Mouse (Mus musculus) heart, embryonic 13.5 days (tissue): Measurements from ENCODE around the gene Efhd1. TPM values are rescaled to one million over a fixed set of nuclear protein-coding genes. Genes with fewer than 3 reads are reported as not detected.

Source experiments
- ATAC-seq: fragments of 200-750 bp; cut with Nextera tagmentation; 2 replicates; pipeline ENCODE4 v1.8.0; 2017; ENCODE audit warnings: moderate TSS enrichment; ENCODE audit not compliant: insufficient number of reproducible peaks, low FRiP score, low TSS enrichment; ENCODE audit errors: extremely low read depth
- H3K27ac ChIP-seq: fragments of 300-500 bp; sonication (generic); replicated peaks from 2 replicates; pipeline ENCODE4 v1.5.1; 2015; ENCODE audit warnings: moderate library complexity, mild to moderate bottlenecking, inconsistent platforms
- H3K27me3 ChIP-seq: fragments of 300-500 bp; sonication (generic); replicated peaks from 2 replicates; pipeline ENCODE4 v1.6.1; 2015; ENCODE audit warnings: mild to moderate bottlenecking, inconsistent platforms
- H3K36me3 ChIP-seq: fragments of 300-500 bp; sonication (generic); 2 replicates; pipeline ENCODE4 v1.6.1; 2015; ENCODE audit warnings: mild to moderate bottlenecking, inconsistent platforms
- H3K4me1 ChIP-seq: fragments of 300-500 bp; sonication (generic); 2 replicates; pipeline ENCODE4 v1.6.1; 2015; ENCODE audit warnings: inconsistent platforms
- H3K4me2 ChIP-seq: fragments of 300-500 bp; sonication (generic); 2 replicates; pipeline ENCODE4 v1.6.1; 2015; ENCODE audit warnings: inconsistent platforms, mild to moderate bottlenecking, moderate library complexity
- H3K4me3 ChIP-seq: fragments of 300-500 bp; sonication (generic); 2 replicates; pipeline ENCODE4 v1.5.1; 2015; ENCODE audit warnings: moderate library complexity, mild to moderate bottlenecking, inconsistent platforms
- H3K9ac ChIP-seq: fragments of 300-500 bp; sonication (generic); 2 replicates; pipeline ENCODE4 v1.6.1; 2015; ENCODE audit warnings: inconsistent platforms, mild to moderate bottlenecking, moderate library complexity
- H3K9me3 ChIP-seq: fragments of 300-500 bp; sonication (generic); 2 replicates; pipeline ENCODE4 v1.6.1; 2016; ENCODE audit warnings: inconsistent platforms
- WGBS: fragments of 180-500 bp; shearing (Covaris S2); methylation state at CpG from one replicate; pipeline ENCODE4 v1.1.7; 2015; ENCODE audit warnings: mixed read lengths; 5-methylcytosine and 5-hydroxymethylcytosine counted together
- polyA plus RNA-seq: library from polyadenylated mRNA; unstranded; fragments of >200 nt; fragmentation: Nextera tagmentation; extraction: Ambion mirVana; gene quantifications from 2 replicates; pipeline ENCODE4 v1.2.1, GENCODE M21; 2015

Gene Efhd1
- polyA plus RNA-seq = 0.14 and 0.29 TPM in 2 replicates

- H3K27me3 ChIP-seq = peaks cover 96% of the 10 kb centered on the region
- peak within 1 kb of the TSS; percentile 98 for H3K4me2 ChIP-seq
- WGBS = under 1% methylated on average over 70 of the region's 70 CpGs
- no peaks in the 10 kb centered on the region for H3K36me3 ChIP-seq
- H3K4me3 ChIP-seq = peak within 1 kb of the TSS; percentile 61
- no peaks in the 10 kb centered on the region for H3K9me3 ChIP-seq
- H3K27ac ChIP-seq = no peak within 1 kb of the TSS
- no peak for ATAC-seq
- H3K9ac ChIP-seq = peak within 1 kb of the TSS; percentile 74
- H3K4me1 ChIP-seq = peaks cover 23% of the 10 kb centered on the region
These were observed at the start of gene Efhd1 for GRCm38 (mm10) chr1:87264134-87265006. Efhd1 (plus strand) TSS chr1:87264363.

DNA sequence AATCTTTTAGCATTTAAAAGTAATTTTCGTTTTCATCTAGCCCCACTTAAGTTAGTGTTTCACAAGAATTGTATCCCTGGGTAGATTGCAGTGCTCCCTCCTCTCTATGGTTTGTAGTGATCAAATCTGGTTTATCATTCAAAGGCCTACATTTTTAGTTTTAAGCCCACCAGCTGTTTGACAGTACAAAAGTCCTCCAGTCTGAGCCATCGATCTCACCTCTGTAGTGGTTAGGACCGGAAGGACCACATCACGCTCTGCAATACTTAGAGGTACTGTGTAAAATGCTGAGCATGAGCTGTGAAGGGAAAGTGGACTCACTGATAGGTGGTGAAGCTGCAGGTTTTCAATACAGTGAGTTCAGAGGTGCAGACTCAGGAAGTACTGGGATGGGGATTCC, 49.4 kb upstream of the Efhd1 start:
- H3K4me1 ChIP-seq = peaks cover 42% of the 10 kb centered on the region
- peak overlapping the region; percentile 99 for H3K9ac ChIP-seq
- H3K4me2 ChIP-seq = peak overlapping the region; percentile 92
- peaks cover 20% of the 10 kb centered on the region for H3K36me3 ChIP-seq
- H3K27me3 ChIP-seq = peaks cover 8% of the 10 kb centered on the region; the same call in 1 of the 2 replicates
- 17% methylated on average over 4 of the region's 4 CpGs for WGBS
- peak overlapping the region; percentile 87 for H3K4me3 ChIP-seq
- no peaks in the 10 kb centered on the region for H3K9me3 ChIP-seq
- no peak for ATAC-seq
- peak overlapping the region; percentile 100 for H3K27ac ChIP-seq

DNA sequence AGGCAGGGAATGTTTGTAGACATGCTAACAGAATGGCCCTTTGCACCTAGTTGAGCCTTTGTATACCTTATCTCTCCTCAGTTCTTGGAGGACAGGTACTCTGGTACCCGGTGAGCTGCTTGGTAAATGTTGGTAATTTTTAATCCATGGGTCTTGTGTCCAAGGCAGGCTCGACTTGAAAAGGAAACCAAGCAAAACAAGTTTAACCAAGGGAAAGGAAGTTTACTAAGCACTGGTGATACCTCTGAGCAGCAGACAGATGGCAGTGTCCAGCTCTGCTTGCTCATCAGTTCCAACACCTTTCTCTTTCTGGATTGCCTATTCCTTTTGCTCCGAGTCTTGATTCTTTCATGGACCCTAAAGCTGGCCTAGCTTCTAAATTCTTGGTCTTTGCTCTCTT, 46.2 kb upstream of the Efhd1 start:
- Histone ChIP-seq H3K36me3 (peaks cover 52% of the 10 kb centered on the region), H3K9ac (no peak overlapping the region), H3K4me3 (no peak overlapping the region), H3K9me3 (no peaks in the 10 kb centered on the region), H3K4me1 (peaks cover 39% of the 10 kb centered on the region), H3K27ac (no peak overlapping the region), H3K27me3 (no peaks in the 10 kb centered on the region), H3K4me2 (no peak overlapping the region)
- 68% methylated on average over 3 of the region's 3 CpGs for WGBS
- ATAC-seq = no peak

DNA sequence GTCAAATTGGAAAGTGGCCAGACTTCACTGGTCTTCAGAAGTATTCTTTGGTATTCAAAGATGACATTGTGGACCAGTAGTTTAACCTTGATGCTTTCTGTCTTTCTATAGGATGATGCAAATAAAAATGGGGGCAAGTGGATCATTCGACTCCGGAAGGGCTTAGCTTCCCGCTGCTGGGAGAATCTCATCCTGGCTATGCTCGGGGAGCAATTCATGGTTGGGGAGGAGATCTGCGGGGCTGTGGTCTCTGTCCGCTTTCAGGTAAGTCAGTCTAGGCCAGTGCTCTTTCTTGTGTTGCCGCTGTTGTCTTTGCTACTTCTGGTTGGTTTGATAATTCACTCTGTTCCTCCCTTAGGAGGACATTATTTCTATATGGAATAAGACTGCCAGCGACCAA, 38.4 kb upstream of the Efhd1 start:
- H3K4me3 ChIP-seq = no peak overlapping the region
- no peak overlapping the region for H3K9ac ChIP-seq
- no peak overlapping the region for H3K4me2 ChIP-seq
- no peaks in the 10 kb centered on the region for H3K4me1 ChIP-seq
- H3K27me3 ChIP-seq = no peaks in the 10 kb centered on the region
- no peak overlapping the region for H3K27ac ChIP-seq
- no peaks in the 10 kb centered on the region for H3K9me3 ChIP-seq
- no peak for ATAC-seq
- peaks cover 99% of the 10 kb centered on the region for H3K36me3 ChIP-seq
- 94% methylated on average over 8 of the region's 8 CpGs for WGBS

DNA sequence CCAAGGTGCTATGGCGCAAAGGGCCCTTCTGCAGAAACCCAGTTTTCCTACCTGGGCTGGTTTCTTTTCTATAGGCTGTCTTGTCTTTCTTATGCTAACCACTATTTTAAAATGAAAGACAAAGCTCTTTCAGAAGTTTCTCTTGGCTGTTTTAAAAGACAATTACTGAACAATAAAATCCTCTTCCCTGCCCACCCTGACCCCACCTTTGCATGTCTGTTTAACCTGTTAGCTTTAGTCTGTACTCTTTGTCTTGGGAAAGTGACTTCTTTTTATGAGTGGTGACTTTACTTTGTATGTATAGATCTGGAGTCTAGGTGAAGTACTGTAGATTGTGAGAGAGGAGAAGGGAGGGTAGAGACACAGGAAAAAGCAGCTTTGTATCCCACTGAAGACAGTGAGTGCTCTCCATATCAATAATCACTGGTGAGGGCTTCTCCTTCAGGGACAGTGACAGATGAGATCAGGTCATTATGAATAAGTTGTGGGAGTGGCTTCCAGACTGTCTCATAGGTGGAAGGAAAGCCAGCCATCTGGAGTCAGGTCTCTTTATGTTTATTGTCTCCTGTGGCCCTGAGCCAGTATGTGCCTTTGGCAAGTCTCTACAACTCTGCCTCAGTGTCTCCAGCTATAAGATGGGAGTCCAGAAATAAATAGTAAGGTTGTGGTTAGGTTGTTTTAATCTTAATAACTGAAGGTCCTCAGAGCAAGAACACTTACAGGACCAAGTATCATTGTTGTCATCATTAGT, 37.6 kb upstream of the Efhd1 start:
- no peaks in the 10 kb centered on the region for H3K9me3 ChIP-seq
- no peak overlapping the region for H3K4me2 ChIP-seq
- H3K27ac ChIP-seq = no peak overlapping the region
- 97% methylated on average over 1 of the region's 1 CpGs for WGBS
- H3K4me1 ChIP-seq = no peaks in the 10 kb centered on the region
- no peak overlapping the region for H3K4me3 ChIP-seq
- peaks cover 99% of the 10 kb centered on the region for H3K36me3 ChIP-seq
- H3K9ac ChIP-seq = no peak overlapping the region
- ATAC-seq = no peak
- H3K27me3 ChIP-seq = no peaks in the 10 kb centered on the region

GRCm38 (mm10) chr1:87227160-87227550, 37.0 kb upstream of the Efhd1 start:
- Histone ChIP-seq H3K4me1 (no peaks in the 10 kb centered on the region), H3K27ac (no peak overlapping the region), H3K4me3 (no peak overlapping the region), H3K9me3 (no peaks in the 10 kb centered on the region), H3K27me3 (no peaks in the 10 kb centered on the region), H3K9ac (no peak overlapping the region), H3K36me3 (peaks cover 99% of the 10 kb centered on the region), H3K4me2 (no peak overlapping the region)
- WGBS = 88% methylated on average over 3 of the region's 3 CpGs
- no peak for ATAC-seq

DNA sequence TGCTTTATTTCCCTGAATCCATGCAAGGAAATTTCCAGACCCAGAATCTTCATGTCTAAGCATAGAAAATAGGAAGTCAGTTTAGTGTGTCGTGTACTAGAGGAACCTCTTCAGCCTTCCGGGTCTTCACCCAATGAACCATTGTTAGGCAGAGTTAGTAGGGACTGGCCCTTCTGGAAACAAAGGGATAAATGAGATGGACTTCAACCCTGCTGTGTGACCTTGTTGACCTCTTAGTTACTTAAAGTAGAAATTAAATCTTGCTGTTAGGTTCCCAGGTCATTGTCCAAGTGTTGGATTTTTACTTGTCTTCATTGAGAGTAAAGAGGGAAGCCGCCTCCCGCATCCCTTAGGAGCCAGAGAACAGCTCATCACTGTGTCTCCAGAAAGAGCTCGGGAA, 33.6 kb upstream of the Efhd1 start:
- Histone ChIP-seq H3K9ac (no peak overlapping the region), H3K4me2 (no peak overlapping the region), H3K4me1 (no peaks in the 10 kb centered on the region), H3K4me3 (no peak overlapping the region), H3K27me3 (no peaks in the 10 kb centered on the region), H3K9me3 (no peaks in the 10 kb centered on the region), H3K36me3 (peaks cover 100% of the 10 kb centered on the region), H3K27ac (no peak overlapping the region)
- WGBS = 93% methylated on average over 5 of the region's 5 CpGs
- ATAC-seq = no peak

GRCm38 (mm10) chr1:87232197-87232596, 32.0 kb upstream of the Efhd1 start:
- H3K27me3 ChIP-seq = no peaks in the 10 kb centered on the region
- 84% methylated on average over 7 of the region's 7 CpGs for WGBS
- peaks cover 100% of the 10 kb centered on the region for H3K36me3 ChIP-seq
- no peak overlapping the region for H3K27ac ChIP-seq
- H3K4me1 ChIP-seq = no peaks in the 10 kb centered on the region
- no peak overlapping the region for H3K9ac ChIP-seq
- no peak overlapping the region for H3K4me3 ChIP-seq
- no peaks in the 10 kb centered on the region for H3K9me3 ChIP-seq
- no peak overlapping the region for H3K4me2 ChIP-seq
- no peak for ATAC-seq

DNA sequence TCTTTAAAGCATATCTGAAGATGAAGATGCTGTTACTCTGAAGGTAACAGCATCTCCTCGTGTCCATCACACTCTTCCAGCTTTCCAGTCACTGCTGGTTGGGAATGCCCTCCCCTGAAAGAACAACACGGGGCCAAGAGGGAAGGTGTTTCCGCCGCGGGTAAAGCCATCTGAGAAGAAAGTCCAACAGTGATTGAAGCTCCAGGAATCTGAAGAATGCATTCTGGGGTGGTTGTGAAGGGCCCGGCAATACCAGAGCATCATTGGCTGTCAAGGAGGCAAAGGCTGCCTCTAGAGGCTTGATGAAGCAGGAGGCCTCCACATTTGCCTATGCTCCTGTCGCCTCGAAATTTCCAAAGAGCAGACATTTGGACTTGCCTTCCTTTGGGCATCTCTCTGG, 25.1 kb upstream of the Efhd1 start:
- ATAC-seq = no peak

GRCm38 (mm10) chr1:87243021-87243420, 21.1 kb upstream of the Efhd1 start:
- Histone ChIP-seq H3K4me2 (no peak overlapping the region), H3K27ac (no peak overlapping the region), H3K27me3 (no peaks in the 10 kb centered on the region), H3K9me3 (no peaks in the 10 kb centered on the region), H3K4me3 (no peak overlapping the region), H3K4me1 (peaks cover 12% of the 10 kb centered on the region), H3K36me3 (peaks cover 16% of the 10 kb centered on the region), H3K9ac (no peak overlapping the region)
- ATAC-seq = no peak
- WGBS = 82% methylated on average over 8 of the region's 8 CpGs

More for the DNA sequence above, 25.1 kb upstream of the Efhd1 start:
- no peak overlapping the region for H3K4me3 ChIP-seq
- WGBS = 47% methylated on average over 8 of the region's 8 CpGs
- no peaks in the 10 kb centered on the region for H3K27me3 ChIP-seq
- H3K36me3 ChIP-seq = peaks cover 55% of the 10 kb centered on the region
- no peak overlapping the region for H3K4me2 ChIP-seq
- no peak overlapping the region for H3K9ac ChIP-seq
- H3K4me1 ChIP-seq = peaks cover 8% of the 10 kb centered on the region
- H3K27ac ChIP-seq = no peak overlapping the region
- no peaks in the 10 kb centered on the region for H3K9me3 ChIP-seq

DNA sequence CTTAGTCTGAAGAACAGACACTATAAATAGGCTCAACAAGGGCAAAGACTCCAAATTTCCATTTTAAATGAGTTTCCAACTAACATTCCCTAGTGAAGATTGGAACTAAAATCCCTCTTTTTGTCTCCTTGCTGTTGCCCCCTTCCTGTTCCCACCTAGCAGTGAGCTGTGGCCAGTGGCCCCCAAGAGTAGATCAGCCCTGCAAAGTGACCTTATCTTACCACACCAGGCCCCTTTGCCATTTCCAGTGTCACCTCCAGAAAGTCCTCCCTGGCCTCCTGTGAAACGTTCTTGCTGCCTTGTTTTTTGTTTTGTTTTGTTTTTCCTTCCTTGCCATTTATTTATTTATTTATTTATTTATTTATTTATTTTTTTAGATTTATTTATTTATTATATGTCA, 18.7 kb upstream of the Efhd1 start:
- no peak overlapping the region for H3K4me3 ChIP-seq
- H3K4me2 ChIP-seq = no peak overlapping the region
- no peak for ATAC-seq
- no peaks in the 10 kb centered on the region for H3K36me3 ChIP-seq
- H3K9me3 ChIP-seq = no peaks in the 10 kb centered on the region
- WGBS = 17% methylated on average over 1 of the region's 1 CpGs
- no peak overlapping the region for H3K27ac ChIP-seq
- peaks cover 4% of the 10 kb centered on the region; the same call in 1 of the 2 replicates for H3K4me1 ChIP-seq
- H3K27me3 ChIP-seq = no peaks in the 10 kb centered on the region
- no peak overlapping the region for H3K9ac ChIP-seq
